Mouse (Mus musculus): ENCODE data around the gene Itgb6. TPM values are rescaled to one million over a fixed set of nuclear protein-coding genes. Genes with fewer than 3 reads are reported as not detected.

Gene Itgb6
- polyA plus RNA-seq, 1 experiment from 2014 or later: not detected

DNA sequence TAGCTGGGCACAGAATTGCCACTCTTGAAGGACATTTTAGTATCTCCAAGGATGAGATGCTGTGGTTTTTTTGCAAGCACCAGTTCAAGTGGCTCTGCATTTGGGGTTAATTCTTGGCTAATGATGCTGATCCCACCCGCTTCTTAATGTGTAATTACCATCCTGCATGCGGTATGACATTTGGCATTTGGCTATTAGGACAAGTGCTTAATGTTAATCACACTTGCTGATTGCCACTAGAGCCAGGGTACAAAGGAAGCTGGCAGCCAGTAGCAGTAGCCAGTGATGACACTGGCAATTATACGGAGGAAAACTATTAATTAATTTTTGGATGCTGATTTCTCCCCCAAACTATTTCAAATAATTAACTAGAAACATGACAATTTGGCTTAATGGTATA is 86.0 kb downstream of the Itgb6 start:
- no peak overlapping the region for H3K4me3 ChIP-seq
- H3K9me3 ChIP-seq (replicated peaks): no peaks in the 10 kb centered on the region
- peaks cover 19% of the 10 kb centered on the region for H3K4me1 ChIP-seq
- ATAC-seq: peak; percentile 84
- no peak overlapping the region for H3K9ac ChIP-seq
- H3K4me2 ChIP-seq: no peak overlapping the region
- H3K36me3 ChIP-seq (ENCODE audit: poor library complexity, severe bottlenecking): no peaks in the 10 kb centered on the region
- H3K27ac ChIP-seq: no peak overlapping the region; the same call in 1 of the 2 replicates
- H3K27me3 ChIP-seq: peaks cover 39% of the 10 kb centered on the region
- WGBS: 14% methylated on average over 3 of the region's 3 CpGs

DNA sequence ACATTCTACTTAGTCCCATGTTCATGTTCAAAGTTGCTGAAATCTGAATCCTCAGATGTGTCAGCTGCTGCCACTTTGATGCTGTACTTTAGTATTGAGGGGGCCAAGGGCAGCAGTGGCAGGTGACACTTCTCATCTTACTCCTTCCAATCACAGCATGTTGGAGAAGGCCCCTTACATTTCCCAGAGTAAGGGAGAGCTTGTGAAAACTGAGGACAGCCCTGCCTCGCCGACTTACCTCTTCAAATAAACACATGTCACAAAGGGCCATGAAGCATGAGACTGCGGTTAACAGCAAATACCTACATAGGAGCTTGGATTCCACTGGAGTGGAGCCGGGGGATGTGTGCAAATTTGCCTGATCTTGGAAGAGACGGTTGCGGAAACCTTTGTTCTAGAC is 86.4 kb downstream of the Itgb6 start:
- 46% methylated on average over 6 of the region's 6 CpGs for WGBS
- H3K4me1 ChIP-seq: peaks cover 19% of the 10 kb centered on the region
- no peak overlapping the region for H3K4me3 ChIP-seq
- 0 out of 2 replicates have a peak, but pooled peaks have one; percentile 29 for ATAC-seq
- peaks cover 39% of the 10 kb centered on the region for H3K27me3 ChIP-seq
- H3K9ac ChIP-seq: no peak overlapping the region
- no peaks in the 10 kb centered on the region for H3K36me3 ChIP-seq (ENCODE audit: poor library complexity, severe bottlenecking)
- H3K4me2 ChIP-seq: no peak overlapping the region
- no peaks in the 10 kb centered on the region for H3K9me3 ChIP-seq (replicated peaks)
- H3K27ac ChIP-seq: no peak overlapping the region; the same call in 1 of the 2 replicates

DNA sequence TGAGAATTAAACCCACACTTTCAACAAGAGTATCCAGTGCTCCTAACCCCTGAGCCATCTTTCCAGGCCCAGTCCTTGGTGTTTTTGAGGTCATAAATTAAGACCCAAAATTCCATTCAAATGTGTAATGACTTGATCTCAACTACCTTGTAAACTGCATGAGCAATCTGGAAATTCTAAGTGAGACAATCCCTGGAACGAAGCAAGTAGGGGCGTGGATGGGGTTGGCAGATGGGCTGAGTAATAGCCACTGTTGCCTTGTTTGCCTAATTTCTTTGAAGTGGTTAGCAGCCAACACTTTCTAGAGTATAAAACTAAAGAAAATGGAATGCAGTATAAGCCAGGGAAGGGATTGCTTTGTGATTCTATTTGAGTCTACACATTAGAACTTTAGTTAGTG is 89.7 kb downstream of the Itgb6 start:
- 90% methylated on average over 2 of the region's 2 CpGs for WGBS

DNA sequence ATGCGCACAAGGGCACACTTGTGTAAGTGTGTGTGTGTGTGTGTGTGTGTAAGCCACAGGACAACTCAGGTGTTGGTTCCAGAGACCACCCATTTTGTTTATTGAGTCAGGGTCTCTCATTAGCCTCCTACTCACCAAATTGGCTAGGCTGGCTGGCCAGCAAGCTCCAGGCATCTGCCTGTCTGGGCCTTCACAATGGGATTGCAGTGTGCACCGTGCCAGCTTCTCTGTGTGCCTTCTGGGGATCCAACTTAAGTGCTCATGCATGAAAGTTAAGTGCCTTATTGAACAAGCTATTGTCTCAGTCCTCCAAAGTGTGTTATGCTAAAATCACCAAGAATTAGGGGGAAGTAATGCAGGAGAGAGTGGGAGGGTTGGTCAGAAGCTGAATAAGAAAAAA is 92.1 kb downstream of the Itgb6 start:
- no peak overlapping the region for H3K4me2 ChIP-seq
- no peak overlapping the region for H3K27ac ChIP-seq
- no peaks in the 10 kb centered on the region for H3K4me1 ChIP-seq
- H3K9me3 ChIP-seq (replicated peaks): no peaks in the 10 kb centered on the region
- H3K4me3 ChIP-seq: no peak overlapping the region
- ATAC-seq: peak; percentile 58
- peaks cover 23% of the 10 kb centered on the region for H3K27me3 ChIP-seq
- 41% methylated on average over 2 of the region's 2 CpGs for WGBS
- no peak overlapping the region for H3K9ac ChIP-seq
- H3K36me3 ChIP-seq (ENCODE audit: poor library complexity, severe bottlenecking): no peaks in the 10 kb centered on the region

More for the DNA sequence above, 89.7 kb downstream of the Itgb6 start:
- Histone ChIP-seq H3K9me3 (replicated peaks) (no peaks in the 10 kb centered on the region), H3K27me3 (peaks cover 27% of the 10 kb centered on the region), H3K9ac (no peak overlapping the region), H3K4me3 (no peak overlapping the region), H3K27ac (no peak overlapping the region), H3K4me2 (no peak overlapping the region), H3K4me1 (peaks cover 19% of the 10 kb centered on the region), H3K36me3 (ENCODE audit: poor library complexity, severe bottlenecking) (no peaks in the 10 kb centered on the region)
- no peak for ATAC-seq

DNA sequence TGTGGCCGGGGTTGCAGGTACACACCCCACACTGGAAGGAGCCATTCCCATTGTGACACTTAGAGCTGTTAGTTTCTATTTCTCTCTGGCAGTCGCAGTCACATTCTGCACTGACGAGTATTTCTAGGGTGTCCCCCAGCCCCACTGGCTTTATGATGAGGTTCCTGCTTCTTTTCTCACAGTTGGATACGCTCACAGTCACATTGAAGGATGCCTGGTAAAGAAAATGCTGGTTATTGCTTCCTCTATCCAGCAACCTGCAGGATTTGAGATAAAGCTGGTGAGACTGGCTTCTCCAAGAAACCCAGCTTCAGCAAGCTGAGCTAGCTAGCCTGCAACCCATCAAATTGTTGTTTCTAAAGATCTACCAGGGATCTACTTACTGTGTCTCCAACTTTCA is 94.5 kb downstream of the Itgb6 start:
- Histone ChIP-seq H3K4me1 (no peaks in the 10 kb centered on the region), H3K36me3 (ENCODE audit: poor library complexity, severe bottlenecking) (no peaks in the 10 kb centered on the region), H3K9ac (no peak overlapping the region), H3K27ac (no peak overlapping the region), H3K27me3 (peaks cover 10% of the 10 kb centered on the region; the same call in 1 of the 2 replicates), H3K4me3 (no peak overlapping the region), H3K9me3 (replicated peaks) (no peaks in the 10 kb centered on the region), H3K4me2 (no peak overlapping the region)
- ATAC-seq: no peak
- WGBS: 89% methylated on average over 4 of the region's 4 CpGs

DNA sequence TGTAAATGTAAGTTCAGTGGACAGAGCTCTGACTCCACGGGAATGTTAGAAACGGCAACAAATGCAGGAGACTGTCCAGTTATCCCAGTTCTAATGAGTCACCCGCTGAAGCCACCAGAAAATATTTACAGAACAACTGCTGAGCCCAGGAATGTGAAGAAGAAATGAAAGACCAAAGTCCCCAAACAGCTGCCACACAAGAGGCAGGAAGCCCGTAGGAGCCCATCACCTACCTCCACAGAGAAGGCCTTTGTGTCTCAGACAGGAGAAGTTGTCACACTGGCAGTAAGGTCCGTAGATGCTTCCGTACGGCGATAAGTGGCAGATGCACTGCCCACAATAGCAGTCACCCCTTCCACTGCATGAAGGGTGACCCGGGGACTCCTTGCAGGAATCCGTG is 94.9 kb downstream of the Itgb6 start:
- no peaks in the 10 kb centered on the region for H3K4me1 ChIP-seq
- no peak for ATAC-seq

DNA sequence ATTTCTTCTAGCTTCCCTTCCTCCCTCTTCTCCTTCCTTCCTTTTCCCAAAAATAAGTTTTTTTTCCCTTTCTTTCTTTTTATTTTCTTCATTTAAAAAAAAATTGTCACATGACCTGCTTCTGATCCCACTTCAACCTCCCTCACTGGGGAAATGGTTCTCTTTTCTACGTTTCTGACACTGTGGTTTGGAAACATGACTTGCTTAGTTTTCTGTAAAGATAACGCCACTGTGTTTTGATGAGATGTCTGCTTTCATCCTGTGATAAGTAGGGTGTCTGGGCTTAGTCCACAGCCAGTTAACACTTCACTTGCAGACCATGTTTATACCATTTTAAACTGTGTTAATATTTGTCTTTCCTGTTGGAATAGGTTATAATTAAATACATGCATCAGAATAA is 96.7 kb downstream of the Itgb6 start:
- Histone ChIP-seq H3K9ac (no peak overlapping the region), H3K36me3 (ENCODE audit: poor library complexity, severe bottlenecking) (no peaks in the 10 kb centered on the region), H3K4me2 (no peak overlapping the region), H3K27ac (no peak overlapping the region), H3K27me3 (peaks cover 10% of the 10 kb centered on the region; the same call in 1 of the 2 replicates), H3K4me3 (no peak overlapping the region), H3K9me3 (replicated peaks) (no peaks in the 10 kb centered on the region), H3K4me1 (no peaks in the 10 kb centered on the region)
- 71% methylated on average over 2 of the region's 2 CpGs for WGBS
- no peak for ATAC-seq

More for the DNA sequence above, 94.9 kb downstream of the Itgb6 start:
- Histone ChIP-seq H3K4me2 (no peak overlapping the region), H3K9ac (no peak overlapping the region), H3K27me3 (peaks cover 10% of the 10 kb centered on the region; the same call in 1 of the 2 replicates), H3K9me3 (replicated peaks) (no peaks in the 10 kb centered on the region), H3K4me3 (no peak overlapping the region), H3K27ac (no peak overlapping the region), H3K36me3 (ENCODE audit: poor library complexity, severe bottlenecking) (no peaks in the 10 kb centered on the region)
- WGBS: 82% methylated on average over 10 of the region's 10 CpGs

DNA sequence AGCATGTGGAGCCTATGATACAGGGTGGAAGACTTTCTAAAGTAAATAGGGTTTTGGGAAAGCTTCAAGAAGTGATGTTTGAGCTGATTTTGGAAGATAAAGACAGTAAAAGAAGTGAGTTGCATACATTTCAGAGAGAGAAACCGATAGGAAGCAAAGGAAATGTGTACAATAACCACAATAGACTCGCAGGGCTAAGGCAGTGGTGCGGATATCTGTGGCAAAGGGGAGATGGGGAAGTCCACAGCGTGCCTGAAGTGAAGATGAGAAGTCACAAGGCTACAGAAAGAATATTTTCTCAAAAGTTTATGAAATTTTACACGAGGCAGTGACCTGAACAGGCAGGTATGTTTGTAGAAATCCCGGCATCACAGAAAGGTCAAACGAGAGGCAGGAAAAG is 100.3 kb downstream of the Itgb6 start:
- WGBS: 82% methylated on average over 7 of the region's 7 CpGs
- no peak overlapping the region for H3K4me3 ChIP-seq
- ATAC-seq: no peak

DNA sequence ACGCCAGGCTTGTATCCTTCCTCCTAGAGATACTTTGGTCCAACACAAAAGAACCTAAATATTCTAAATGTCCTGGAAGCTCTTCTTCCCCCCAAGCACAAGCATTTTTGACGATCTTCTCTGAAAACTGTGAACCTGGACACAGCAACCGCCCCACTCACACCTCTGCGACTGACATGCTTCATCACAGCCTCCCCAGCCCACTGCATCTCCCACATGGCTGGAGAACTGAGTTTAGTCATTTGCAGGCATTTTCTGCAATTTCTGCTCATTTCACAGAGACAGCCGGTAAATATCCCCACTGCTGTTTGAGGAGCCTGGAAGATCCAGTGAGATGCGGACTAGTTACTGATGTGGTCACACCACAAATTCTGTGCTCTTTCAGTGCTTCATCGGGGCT is 107.7 kb downstream of the Itgb6 start:
- Histone ChIP-seq H3K4me2 (no peak overlapping the region), H3K36me3 (ENCODE audit: poor library complexity, severe bottlenecking) (no peaks in the 10 kb centered on the region), H3K4me1 (peaks cover 20% of the 10 kb centered on the region), H3K9ac (no peak overlapping the region), H3K9me3 (replicated peaks) (no peaks in the 10 kb centered on the region), H3K27ac (no peak overlapping the region), H3K4me3 (no peak overlapping the region), H3K27me3 (no peaks in the 10 kb centered on the region)
- 92% methylated on average over 7 of the region's 7 CpGs for WGBS
- no peak for ATAC-seq

More for the DNA sequence above, 100.3 kb downstream of the Itgb6 start:
- Histone ChIP-seq H3K9ac (no peak overlapping the region), H3K36me3 (ENCODE audit: poor library complexity, severe bottlenecking) (no peaks in the 10 kb centered on the region), H3K27me3 (no peaks in the 10 kb centered on the region), H3K4me1 (no peaks in the 10 kb centered on the region), H3K4me2 (no peak overlapping the region), H3K27ac (no peak overlapping the region), H3K9me3 (replicated peaks) (no peaks in the 10 kb centered on the region)

DNA sequence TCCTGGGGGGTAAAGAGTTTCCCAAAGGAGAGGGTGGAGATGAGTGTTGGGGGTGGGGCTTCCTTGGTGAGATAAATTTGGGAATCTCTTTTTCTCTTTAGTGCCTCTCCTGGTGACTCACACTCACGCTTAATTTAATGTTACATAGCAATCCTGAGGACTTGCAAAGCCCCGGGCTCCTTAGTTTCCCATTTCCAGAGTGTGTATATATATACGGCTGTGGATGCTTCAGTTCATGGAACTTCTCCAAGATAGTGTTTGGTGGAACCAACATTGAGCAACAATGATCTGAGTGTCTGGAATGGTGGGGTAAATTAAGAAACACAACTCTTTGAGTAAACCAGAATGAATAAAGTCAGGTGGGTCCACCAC is 108.6 kb downstream of the Itgb6 start:
- Histone ChIP-seq H3K27ac (no peak overlapping the region), H3K4me3 (no peak overlapping the region), H3K36me3 (ENCODE audit: poor library complexity, severe bottlenecking) (no peaks in the 10 kb centered on the region), H3K4me2 (peak overlapping the region; percentile 31), H3K4me1 (peaks cover 20% of the 10 kb centered on the region), H3K9ac (no peak overlapping the region), H3K27me3 (no peaks in the 10 kb centered on the region), H3K9me3 (replicated peaks) (no peaks in the 10 kb centered on the region)
- 27% methylated on average over 3 of the region's 3 CpGs for WGBS
- no peak for ATAC-seq

DNA sequence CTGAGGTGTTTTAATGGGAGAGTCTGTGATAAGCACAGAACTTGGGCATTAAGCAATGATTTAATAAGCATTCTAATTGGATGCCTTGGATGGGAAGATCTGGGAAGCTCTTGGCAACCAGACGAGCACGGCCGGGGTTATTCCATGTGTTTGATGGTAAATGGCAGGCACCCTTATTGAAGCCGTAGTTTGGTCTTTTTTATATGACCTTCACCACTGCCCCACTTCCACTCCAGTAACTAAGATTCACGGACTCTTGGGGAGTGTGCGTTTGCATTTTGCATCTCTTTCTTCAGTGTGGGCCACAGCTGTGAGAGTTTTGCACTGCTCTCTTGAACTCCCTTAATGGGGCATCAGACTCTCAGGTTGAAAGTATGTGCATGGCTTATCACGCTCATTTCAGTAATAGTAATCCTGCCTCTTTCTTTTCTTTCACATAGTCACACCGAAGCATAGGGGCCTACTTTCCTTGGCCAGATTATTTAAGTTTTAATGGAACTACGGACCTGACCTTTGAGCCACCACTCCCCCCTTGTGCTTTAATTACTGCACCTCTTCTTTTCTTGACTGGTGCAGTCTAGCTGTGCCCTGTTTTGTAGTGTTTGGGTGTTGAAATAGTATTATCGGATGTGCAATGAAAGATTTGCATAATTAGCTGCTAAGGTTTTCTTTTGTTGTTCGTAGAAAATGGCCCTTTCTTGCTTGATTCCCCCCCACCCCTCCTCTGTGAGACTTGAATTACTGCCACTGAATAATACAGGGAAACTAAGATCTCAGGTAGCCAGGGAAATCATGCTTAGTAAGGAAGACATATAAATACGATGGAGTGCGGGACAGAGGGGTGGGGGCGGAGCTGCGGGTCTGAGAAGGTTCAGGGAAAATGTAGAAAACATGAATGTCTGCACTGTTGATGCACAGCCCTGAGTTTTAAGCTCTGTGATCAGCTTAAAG is 109.3 kb downstream of the Itgb6 start:
- Histone ChIP-seq H3K9me3 (replicated peaks) (no peaks in the 10 kb centered on the region), H3K36me3 (ENCODE audit: poor library complexity, severe bottlenecking) (no peaks in the 10 kb centered on the region), H3K27ac (no peak overlapping the region), H3K27me3 (no peaks in the 10 kb centered on the region), H3K9ac (no peak overlapping the region), H3K4me1 (peaks cover 20% of the 10 kb centered on the region), H3K4me2 (peak overlapping the region; percentile 31), H3K4me3 (no peak overlapping the region)
- peak; percentile 33; the same call in 1 of the 2 replicates for ATAC-seq
- 17% methylated on average over 15 of the region's 15 CpGs for WGBS

DNA sequence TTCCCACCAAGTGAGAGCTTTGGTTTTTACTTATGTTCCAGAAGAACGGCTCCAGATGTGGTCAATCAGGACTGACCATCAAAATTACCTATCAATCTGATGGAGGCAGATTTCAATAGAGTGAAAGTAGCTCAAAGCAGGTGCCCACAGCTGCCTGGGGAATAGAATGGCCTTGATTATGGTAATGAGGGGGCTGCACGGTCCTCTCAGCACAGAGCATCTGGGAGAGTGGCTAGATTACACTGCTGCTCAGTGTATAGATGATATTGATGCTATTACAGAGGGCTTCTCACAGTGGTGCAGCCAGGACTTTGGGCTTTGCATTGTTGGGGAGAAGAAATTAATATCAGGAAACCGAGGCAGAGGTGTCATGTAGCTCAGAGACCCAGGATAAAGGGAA is 110.8 kb downstream of the Itgb6 start:
- Histone ChIP-seq H3K9me3 (replicated peaks) (no peaks in the 10 kb centered on the region), H3K36me3 (ENCODE audit: poor library complexity, severe bottlenecking) (no peaks in the 10 kb centered on the region), H3K27me3 (no peaks in the 10 kb centered on the region), H3K4me1 (peaks cover 20% of the 10 kb centered on the region), H3K9ac (no peak overlapping the region), H3K27ac (no peak overlapping the region), H3K4me2 (no peak overlapping the region), H3K4me3 (no peak overlapping the region)
- ATAC-seq: peak; percentile 84
- 22% methylated on average over 3 of the region's 3 CpGs for WGBS

Data from forebrain, embryonic 13.5 days (tissue).